Mouse (Mus musculus) lung, postnatal 36 days (tissue): ENCODE data around the gene Rhbdf1.
"Not testable (repeated sequence)": the region's sequence is repeated elsewhere in the genome, so short reads cannot be mapped to it uniquely, and the experiment has no call there.

Experiments used
- DNase-seq: peaks from one replicate; pipeline ENCODE4 v3.0.0; 2022; ENCODE audit warnings: mixed read lengths

Rhbdf1 gene

GRCm38 (mm10) chr11:32220607-32221224 is 1.4 kb downstream of the Rhbdf1 start:
- DNase-seq = no peak

DNA sequence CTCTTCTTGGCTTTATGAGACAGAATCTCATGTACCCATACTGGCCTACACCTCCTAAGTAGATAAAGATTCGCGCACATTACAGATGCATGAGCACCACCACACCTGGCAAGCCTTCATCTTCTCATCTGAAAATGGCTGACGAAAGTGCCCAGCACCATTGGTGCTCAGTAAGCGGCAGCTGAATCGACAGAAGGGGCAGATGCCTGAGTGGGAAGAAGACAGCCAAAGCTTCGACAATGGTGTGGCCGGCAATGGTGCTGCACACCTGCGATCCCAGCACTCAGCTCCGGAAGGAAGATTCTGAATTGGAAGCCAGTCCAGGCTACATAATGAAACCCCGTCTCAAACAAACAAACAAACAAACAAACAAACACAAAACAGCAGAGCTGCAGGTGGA is 2.8 kb downstream of the Rhbdf1 start:
- DNase-seq = no peak

DNA sequence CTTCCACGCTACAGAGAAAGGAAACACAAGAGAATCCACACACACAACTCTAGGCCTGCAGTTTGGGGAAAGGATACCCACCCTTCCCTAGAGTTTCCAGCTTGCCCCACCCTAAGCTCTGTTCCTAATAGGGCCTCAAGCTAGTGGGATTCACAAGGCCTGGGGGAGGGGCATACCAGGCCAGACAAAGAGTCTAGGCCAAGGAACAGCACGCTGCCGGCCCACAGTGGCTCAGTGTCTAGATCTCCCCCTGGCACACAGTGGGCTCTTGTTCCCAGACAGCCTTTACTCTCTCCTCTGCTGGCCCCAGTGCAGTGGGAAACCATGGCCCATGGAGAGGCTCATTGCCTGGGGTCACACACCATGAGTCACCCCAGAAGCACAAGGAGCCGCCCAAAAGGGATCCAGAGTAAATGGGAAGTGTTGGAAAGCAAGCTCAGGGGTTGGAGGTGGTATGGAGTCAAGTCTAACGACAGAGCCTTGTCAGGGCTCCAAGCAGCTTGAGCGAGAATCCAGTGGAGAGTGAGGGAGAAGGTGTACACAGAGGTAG is 3.5 kb downstream of the Rhbdf1 start:
- no peak for DNase-seq

- peak; percentile 89 for DNase-seq
Observed at GRCm38 (mm10) chr11:32216851-32217250, 5.2 kb downstream of the Rhbdf1 start.

DNA sequence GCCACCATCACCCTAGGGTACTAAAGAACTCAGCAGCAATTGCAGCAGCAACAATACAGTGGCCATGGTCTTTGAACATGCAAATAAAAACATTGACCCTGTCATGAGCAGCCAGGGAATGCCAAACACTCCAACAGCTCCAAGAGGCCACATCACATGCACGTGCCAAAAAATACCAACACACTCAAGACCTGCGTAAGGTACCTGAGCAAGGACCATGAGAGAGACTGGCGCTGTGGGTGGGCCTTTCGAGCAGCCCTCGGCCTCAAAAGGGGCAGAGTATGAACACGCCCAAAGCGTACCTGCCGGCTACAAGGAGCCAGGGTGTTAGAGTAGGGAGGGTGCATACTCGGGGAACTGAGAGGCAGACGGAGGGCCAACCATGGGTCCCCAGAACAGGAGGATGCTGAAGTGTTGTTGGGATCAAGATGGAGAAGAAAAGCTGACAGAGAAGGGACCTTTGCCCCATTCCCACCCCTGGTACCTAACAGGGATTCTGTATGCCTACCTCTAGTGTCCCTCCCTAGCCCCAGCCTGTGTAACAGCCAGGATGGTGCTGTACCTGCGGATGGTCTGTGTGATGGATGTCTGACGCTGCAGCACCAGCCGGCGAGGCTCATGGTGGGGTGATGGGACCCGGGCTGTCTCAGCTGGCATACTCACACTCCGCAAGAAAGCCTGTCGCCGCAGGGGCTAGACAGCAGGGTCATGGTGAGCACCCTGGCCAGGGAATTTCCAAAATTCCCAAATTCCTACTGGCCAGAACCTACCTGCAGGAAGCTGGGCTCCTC is 6.5 kb downstream of the Rhbdf1 start:
- DNase-seq = peak; percentile 67

DNA sequence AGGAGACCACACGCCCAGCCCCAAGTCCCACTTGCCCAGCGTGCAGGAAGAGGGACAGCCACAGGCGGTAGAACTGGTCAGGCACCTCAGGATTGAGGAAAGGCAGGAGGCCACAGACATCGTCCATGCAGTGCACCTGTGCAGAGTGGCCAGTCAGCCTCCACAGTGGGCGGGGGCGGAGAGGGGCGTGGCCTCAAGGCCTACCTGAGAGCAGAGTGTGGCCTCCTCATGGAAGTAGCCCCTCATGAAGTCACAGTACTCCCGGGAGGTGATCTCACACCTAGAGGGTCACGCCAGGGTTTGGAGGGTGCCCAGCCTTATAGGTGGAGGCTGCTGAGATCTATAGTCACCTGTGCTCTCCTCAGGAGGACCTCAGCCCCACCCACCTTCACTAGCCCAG is 11.5 kb downstream of the Rhbdf1 start:
- no peak for DNase-seq

DNA sequence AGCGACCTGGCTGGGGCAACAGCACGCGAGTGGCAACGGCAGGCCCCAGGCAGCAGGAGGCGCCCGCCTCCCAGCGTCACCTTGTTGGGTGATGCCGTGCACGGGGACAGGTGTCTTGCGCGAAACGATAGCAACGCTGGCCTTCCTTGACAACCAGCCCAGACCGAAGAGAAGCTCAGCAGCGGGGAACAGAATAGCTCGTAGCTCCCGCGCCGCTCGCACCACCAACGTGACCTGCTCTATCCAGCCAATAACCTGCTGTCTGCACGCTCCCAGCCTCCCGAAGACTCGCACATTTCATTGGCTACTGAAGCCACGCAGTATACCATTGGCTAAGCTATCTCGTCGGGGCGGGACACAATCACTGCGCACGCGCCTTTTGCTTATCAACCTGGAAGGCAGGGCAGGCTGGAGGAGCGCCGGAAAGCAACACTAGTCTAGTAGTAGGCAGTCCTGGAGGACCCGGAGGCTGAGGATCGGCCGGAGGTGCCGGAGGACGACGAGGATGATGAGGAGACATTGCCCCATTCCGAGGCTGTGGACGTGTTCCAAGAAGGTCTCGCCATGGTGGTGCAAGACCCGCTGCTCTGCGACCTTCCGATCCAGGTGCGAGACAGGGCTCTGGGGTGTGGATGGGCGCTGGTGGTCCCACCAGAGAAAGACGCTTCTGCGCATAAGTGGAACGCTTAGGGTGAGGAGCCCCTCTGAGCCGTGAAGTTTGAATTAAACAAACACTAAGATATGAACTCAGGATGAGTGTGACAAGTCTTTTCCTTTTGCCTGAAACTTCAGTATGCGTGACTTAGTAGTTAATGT is 16.8 kb downstream of the Rhbdf1 start, which contains the start of gene Snrnp25:
TSS of gene Snrnp25 (plus strand) at position 358 of the 816 bp plus-strand sequence.
- DNase-seq = peak; percentile 99

DNA sequence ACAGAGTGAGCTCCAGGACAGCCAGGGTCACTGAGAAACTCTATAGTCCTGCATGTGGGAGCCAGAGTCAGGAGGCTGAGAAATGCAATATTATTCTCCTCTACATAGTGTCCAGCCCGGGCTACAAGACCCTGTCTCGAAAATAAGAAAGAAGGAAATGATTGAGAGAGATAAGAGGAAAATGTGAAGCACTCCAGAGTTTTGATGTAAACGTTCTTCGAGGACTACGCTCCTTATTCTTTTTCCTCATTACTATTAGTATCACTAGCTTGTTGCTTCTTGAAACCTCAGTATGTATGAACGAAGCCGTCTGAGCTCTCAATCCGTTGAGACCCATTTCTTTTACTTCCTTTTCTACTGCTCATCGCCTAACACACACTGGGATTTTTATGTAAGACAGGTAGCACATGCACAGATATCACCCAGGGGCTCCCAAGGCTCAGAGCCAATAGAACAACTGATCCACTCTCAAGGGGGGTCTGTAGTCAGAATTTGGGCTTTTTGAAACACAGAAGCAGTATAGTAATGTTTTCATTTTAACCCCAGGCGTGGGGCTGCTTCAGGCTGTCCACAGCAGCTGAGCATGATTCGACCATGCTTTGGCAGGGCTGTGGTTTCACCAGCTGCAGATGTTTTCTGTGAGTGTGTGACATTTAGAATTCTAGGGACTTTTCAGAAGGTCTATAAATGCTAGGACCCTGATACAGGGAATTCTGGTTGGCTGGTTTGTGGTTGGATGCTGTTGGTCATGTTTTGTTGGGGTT is 20.0 kb downstream of the Rhbdf1 start:
- no peak for DNase-seq

GRCm38 (mm10) chr11:32200992-32201391 is 21.1 kb downstream of the Rhbdf1 start:
- DNase-seq = not testable (repeated sequence)

DNA sequence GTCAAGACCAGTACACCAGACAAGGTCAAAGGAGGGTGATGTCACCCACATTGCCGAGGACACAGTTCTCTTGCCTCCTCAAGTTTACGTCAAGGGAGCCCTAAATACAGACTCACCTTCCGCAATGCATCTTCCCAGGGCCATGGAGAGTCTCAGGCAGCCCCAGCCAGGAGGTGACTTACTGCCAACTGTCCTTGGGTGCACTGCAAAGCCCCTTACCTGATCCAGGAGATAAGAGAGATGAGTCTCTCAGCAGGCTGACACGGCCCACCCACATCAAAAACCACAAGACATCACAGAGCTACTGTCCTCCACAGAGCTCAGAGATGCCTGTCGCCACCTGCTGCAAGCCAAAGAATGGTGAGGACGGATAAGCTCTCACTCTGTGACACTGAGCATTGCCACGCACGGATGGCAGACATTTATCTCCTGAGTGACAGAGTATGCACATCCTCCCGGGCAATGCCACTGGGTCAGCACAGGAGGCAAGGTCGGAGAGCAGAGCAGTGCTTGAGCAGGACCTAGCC is 22.0 kb downstream of the Rhbdf1 start, which contains the start of gene Il9r:
TSS of gene Il9r (minus strand) at position 205 of the 527 bp plus-strand sequence.
- no peak for DNase-seq

DNA sequence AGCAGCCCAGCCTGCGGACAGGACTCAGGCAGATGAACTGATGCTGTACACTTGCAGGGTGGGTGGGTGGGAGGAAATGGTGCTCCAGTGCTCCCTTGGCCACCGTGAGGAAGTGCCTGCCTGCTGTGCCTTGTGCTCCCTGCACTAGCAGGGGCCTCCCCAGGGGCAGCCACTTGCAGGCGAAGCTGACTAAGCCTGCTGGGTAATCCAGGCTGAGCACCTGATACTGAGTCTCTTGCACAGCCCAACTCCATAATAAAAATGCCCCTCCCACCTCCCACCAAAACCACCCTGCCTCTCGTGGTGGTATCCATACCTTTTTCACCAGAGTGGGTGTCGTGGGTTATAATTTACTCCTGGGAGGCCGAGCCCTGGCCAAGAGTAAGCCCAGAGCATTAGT is 22.9 kb downstream of the Rhbdf1 start:
- no peak for DNase-seq

DNA sequence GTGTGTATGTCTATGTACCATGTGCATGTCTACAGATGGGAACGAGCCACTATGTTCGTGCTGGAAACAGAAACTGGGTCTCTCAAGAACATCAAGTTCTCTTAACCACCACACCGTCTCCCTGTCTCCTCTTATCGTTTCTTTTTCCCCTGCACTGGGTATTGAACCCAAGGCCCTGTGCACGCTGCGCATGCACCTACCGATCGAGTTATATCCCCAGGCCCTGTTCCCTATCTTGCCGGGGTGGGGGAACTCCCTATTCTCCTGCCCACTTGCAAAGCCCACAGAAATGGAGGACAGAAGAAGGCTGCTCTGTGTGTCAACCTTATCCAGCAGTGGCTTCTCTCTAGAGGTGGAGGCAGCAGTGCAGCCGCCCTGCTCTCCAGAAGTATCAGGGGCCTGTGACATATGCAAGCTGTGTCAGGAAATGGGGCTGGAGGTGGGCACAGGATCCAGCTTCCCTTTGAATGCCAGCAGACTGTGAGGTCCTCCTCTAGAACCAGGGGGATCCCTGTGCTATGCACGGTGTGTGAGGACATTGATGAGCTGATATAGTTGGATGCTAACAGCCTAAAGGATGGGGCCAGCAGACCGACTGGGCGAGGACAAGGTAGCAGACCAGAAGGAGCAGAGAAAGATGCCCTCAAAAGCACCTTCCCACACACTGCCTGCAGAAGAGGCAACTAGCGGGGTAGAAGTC is 23.7 kb downstream of the Rhbdf1 start:
- DNase-seq = no peak

DNA sequence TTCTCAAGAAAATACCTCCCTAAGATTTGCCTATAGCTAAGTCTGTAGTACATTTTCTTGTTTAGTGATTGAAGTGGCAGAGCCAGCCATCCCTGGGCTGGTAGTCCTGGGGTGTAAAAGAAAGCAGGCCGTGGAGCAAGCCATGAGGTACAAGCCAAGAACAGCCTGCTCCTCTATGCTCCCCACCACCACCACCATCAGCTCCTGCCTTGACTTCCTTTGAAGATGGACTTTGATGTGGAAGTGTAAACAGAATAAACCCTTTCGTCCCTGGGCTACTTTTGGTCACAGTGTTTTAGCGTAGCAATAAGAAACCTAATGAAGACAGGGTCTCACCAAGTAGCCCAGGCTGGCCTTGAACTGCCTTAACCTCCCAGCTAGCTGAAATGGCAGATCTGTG is 24.3 kb downstream of the Rhbdf1 start:
- no peak for DNase-seq

- no peak for DNase-seq
Observed at GRCm38 (mm10) chr11:32196727-32197126, 25.4 kb downstream of the Rhbdf1 start.

GRCm38 (mm10) chr11:32195867-32196540 is 26.1 kb downstream of the Rhbdf1 start:
- no peak for DNase-seq

GRCm38 (mm10) chr11:32194626-32195025 is 27.5 kb downstream of the Rhbdf1 start:
- DNase-seq = no peak

GRCm38 (mm10) chr11:32194086-32194485 is 28.0 kb downstream of the Rhbdf1 start:
- DNase-seq = no peak

GRCm38 (mm10) chr11:32193156-32193555 is 28.9 kb downstream of the Rhbdf1 start:
- DNase-seq = no peak

GRCm38 (mm10) chr11:32190603-32191110 is 31.4 kb downstream of the Rhbdf1 start:
- DNase-seq = no peak

GRCm38 (mm10) chr11:32190119-32190518 is 32.0 kb downstream of the Rhbdf1 start:
- DNase-seq = no peak

- DNase-seq = no peak
Observed at GRCm38 (mm10) chr11:32189434-32189833, 32.7 kb downstream of the Rhbdf1 start.
